Mouse (Mus musculus): ENCODE results near the gene Prr36. TPM values are rescaled to one million over a fixed set of nuclear protein-coding genes. Genes with fewer than 3 reads are reported as not detected.
A peak's percentile ranks its signal among the peaks of the same experiment; 100 is the strongest.
"Not testable (repeated sequence)": the region's sequence is repeated elsewhere in the genome, so short reads cannot be mapped to it uniquely, and the experiment has no call there.

Prr36 gene
- polyA plus RNA-seq, 1 experiment from 2014 or later = 47.3 TPM

GRCm38 (mm10) chr8:4257350-4257749 is 40.1 kb upstream of the Prr36 start:
- no peak for ATAC-seq (replicated peaks; ENCODE audit: low FRiP score)
- Histone ChIP-seq H3K9ac (ENCODE audit: low read length) (peak overlapping the region; percentile 86), H3K4me3 (ENCODE audit: low read depth, low read length) (peak overlapping the region; percentile 82; the same call in 1 of the 2 replicates), H3K27ac (ENCODE audit: low read depth, low read length) (no peak overlapping the region), H3K4me2 (ENCODE audit: low read depth, low read length, severe bottlenecking) (peak overlapping the region; percentile 85), H3K4me1 (replicated peaks; ENCODE audit: control insufficient read depth, insufficient read depth, low read length) (peaks cover 23% of the 10 kb centered on the region), H3K36me3 (ENCODE audit: control insufficient read depth, insufficient read depth, low read length) (peaks cover 4% of the 10 kb centered on the region; the same call in 1 of the 2 replicates), H3K27me3 (ENCODE audit: control insufficient read depth, insufficient read depth, low read length) (no peaks in the 10 kb centered on the region), H3K9me3 (ENCODE audit: control insufficient read depth, low read length) (no peaks in the 10 kb centered on the region)
- 80% methylated on average over 4 of the region's 4 CpGs for WGBS
- DNase-seq (ENCODE audit: low spot score) = no peak

- no peak overlapping the region for H3K4me3 ChIP-seq (ENCODE audit: low read depth, low read length)
- H3K9ac ChIP-seq (ENCODE audit: low read length) = no peak overlapping the region; the same call in 1 of the 2 replicates
- 68% methylated on average over 4 of the region's 4 CpGs for WGBS
- ATAC-seq (replicated peaks; ENCODE audit: low FRiP score) (no peak), DNase-seq (ENCODE audit: low spot score) (no peak)
- H3K4me2 ChIP-seq (ENCODE audit: low read depth, low read length, severe bottlenecking) = no peak overlapping the region
- H3K36me3 ChIP-seq (ENCODE audit: control insufficient read depth, insufficient read depth, low read length) = peaks cover 4% of the 10 kb centered on the region; the same call in 1 of the 2 replicates
- peaks cover 24% of the 10 kb centered on the region for H3K4me1 ChIP-seq (replicated peaks; ENCODE audit: control insufficient read depth, insufficient read depth, low read length)
- H3K9me3 ChIP-seq (ENCODE audit: control insufficient read depth, low read length) = no peaks in the 10 kb centered on the region
- no peak overlapping the region for H3K27ac ChIP-seq (ENCODE audit: low read depth, low read length)
- H3K27me3 ChIP-seq (ENCODE audit: control insufficient read depth, insufficient read depth, low read length) = no peaks in the 10 kb centered on the region
These were observed 39.7 kb upstream of the Prr36 start for GRCm38 (mm10) chr8:4256911-4257310.

- not testable (repeated sequence) for H3K27me3 ChIP-seq (ENCODE audit: control insufficient read depth, insufficient read depth, low read length); H3K27ac ChIP-seq (ENCODE audit: low read depth, low read length); DNase-seq (ENCODE audit: low spot score); H3K4me2 ChIP-seq (ENCODE audit: low read depth, low read length, severe bottlenecking); H3K4me3 ChIP-seq (ENCODE audit: low read depth, low read length); ATAC-seq (replicated peaks; ENCODE audit: low FRiP score); H3K9ac ChIP-seq (ENCODE audit: low read length); H3K36me3 ChIP-seq (ENCODE audit: control insufficient read depth, insufficient read depth, low read length); H3K9me3 ChIP-seq (ENCODE audit: control insufficient read depth, low read length)
- H3K4me1 ChIP-seq (replicated peaks; ENCODE audit: control insufficient read depth, insufficient read depth, low read length) = peaks cover 26% of the 10 kb centered on the region
- 89% methylated on average over 7 of the region's 7 CpGs for WGBS
These were observed 38.2 kb upstream of the Prr36 start for GRCm38 (mm10) chr8:4255471-4255870.

- 65% methylated on average over 6 of the region's 6 CpGs for WGBS
- DNase-seq (ENCODE audit: low spot score) (no peak), ATAC-seq (replicated peaks; ENCODE audit: low FRiP score) (no peak)
- H3K27ac ChIP-seq (ENCODE audit: low read depth, low read length) = no peak overlapping the region
- H3K4me3 ChIP-seq (ENCODE audit: low read depth, low read length) = peak overlapping the region; percentile 77
- peaks cover 4% of the 10 kb centered on the region; the same call in 1 of the 2 replicates for H3K36me3 ChIP-seq (ENCODE audit: control insufficient read depth, insufficient read depth, low read length)
- peak overlapping the region; percentile 74 for H3K4me2 ChIP-seq (ENCODE audit: low read depth, low read length, severe bottlenecking)
- H3K27me3 ChIP-seq (ENCODE audit: control insufficient read depth, insufficient read depth, low read length) = no peaks in the 10 kb centered on the region; the same call in 1 of the 2 replicates
- no peaks in the 10 kb centered on the region for H3K9me3 ChIP-seq (ENCODE audit: control insufficient read depth, low read length)
- no peak overlapping the region; the same call in 1 of the 2 replicates for H3K9ac ChIP-seq (ENCODE audit: low read length)
- H3K4me1 ChIP-seq (replicated peaks; ENCODE audit: control insufficient read depth, insufficient read depth, low read length) = peaks cover 21% of the 10 kb centered on the region
These were observed 36.7 kb upstream of the Prr36 start for GRCm38 (mm10) chr8:4254001-4254400.

- no peaks in the 10 kb centered on the region; the same call in 1 of the 2 replicates for H3K27me3 ChIP-seq (ENCODE audit: control insufficient read depth, insufficient read depth, low read length)
- H3K4me1 ChIP-seq (replicated peaks; ENCODE audit: control insufficient read depth, insufficient read depth, low read length) = peaks cover 22% of the 10 kb centered on the region
- H3K36me3 ChIP-seq (ENCODE audit: control insufficient read depth, insufficient read depth, low read length) = peaks cover 4% of the 10 kb centered on the region; the same call in 1 of the 2 replicates
- no peaks in the 10 kb centered on the region for H3K9me3 ChIP-seq (ENCODE audit: control insufficient read depth, low read length)
- peak within 1 kb of the TSS; percentile 74 for H3K4me2 ChIP-seq (ENCODE audit: low read depth, low read length, severe bottlenecking)
- H3K9ac ChIP-seq (ENCODE audit: low read length) = peak within 1 kb of the TSS; percentile 84
- ATAC-seq (replicated peaks; ENCODE audit: low FRiP score) (peak; percentile 90), DNase-seq (ENCODE audit: low spot score) (peak; percentile 96)
- WGBS = under 1% methylated on average over 69 of the region's 69 CpGs
- H3K4me3 ChIP-seq (ENCODE audit: low read depth, low read length) = peak within 1 kb of the TSS; percentile 77
- peak within 1 kb of the TSS; percentile 90 for H3K27ac ChIP-seq (ENCODE audit: low read depth, low read length)
These were observed 35.9 kb upstream of the Prr36 start, which contains the start of gene Snapc2 for GRCm38 (mm10) chr8:4252934-4253841. Snapc2 (plus strand) TSS chr8:4253080.

GRCm38 (mm10) chr8:4252116-4252760 is 35.0 kb upstream of the Prr36 start:
- Histone ChIP-seq H3K27me3 (ENCODE audit: control insufficient read depth, insufficient read depth, low read length) (no peaks in the 10 kb centered on the region; the same call in 1 of the 2 replicates), H3K9ac (ENCODE audit: low read length) (peak overlapping the region; percentile 84), H3K4me1 (replicated peaks; ENCODE audit: control insufficient read depth, insufficient read depth, low read length) (peaks cover 13% of the 10 kb centered on the region), H3K36me3 (ENCODE audit: control insufficient read depth, insufficient read depth, low read length) (peaks cover 4% of the 10 kb centered on the region; the same call in 1 of the 2 replicates), H3K9me3 (ENCODE audit: control insufficient read depth, low read length) (no peaks in the 10 kb centered on the region), H3K4me2 (ENCODE audit: low read depth, low read length, severe bottlenecking) (peak overlapping the region; percentile 61), H3K4me3 (ENCODE audit: low read depth, low read length) (peak overlapping the region; percentile 77), H3K27ac (ENCODE audit: low read depth, low read length) (peak overlapping the region; percentile 31; the same call in 1 of the 2 replicates)
- 50% methylated on average over 8 of the region's 8 CpGs for WGBS
- DNase-seq (ENCODE audit: low spot score) (no peak), ATAC-seq (replicated peaks; ENCODE audit: low FRiP score) (no peak)

- 29% methylated on average over 26 of the region's 26 CpGs for WGBS
- H3K36me3 ChIP-seq (ENCODE audit: control insufficient read depth, insufficient read depth, low read length) = peaks cover 3% of the 10 kb centered on the region; the same call in 1 of the 2 replicates
These were observed 33.2 kb upstream of the Prr36 start for GRCm38 (mm10) chr8:4250306-4250970.

GRCm38 (mm10) chr8:4249213-4249612 is 32.0 kb upstream of the Prr36 start:
- Histone ChIP-seq H3K4me3 (ENCODE audit: low read depth, low read length) (no peak overlapping the region), H3K4me2 (ENCODE audit: low read depth, low read length, severe bottlenecking) (no peak overlapping the region), H3K9ac (ENCODE audit: low read length) (peak overlapping the region; percentile 20; the same call in 1 of the 2 replicates), H3K27me3 (ENCODE audit: control insufficient read depth, insufficient read depth, low read length) (no peaks in the 10 kb centered on the region; the same call in 1 of the 2 replicates), H3K4me1 (replicated peaks; ENCODE audit: control insufficient read depth, insufficient read depth, low read length) (peaks cover 7% of the 10 kb centered on the region), H3K9me3 (ENCODE audit: control insufficient read depth, low read length) (no peaks in the 10 kb centered on the region), H3K27ac (ENCODE audit: low read depth, low read length) (no peak overlapping the region), H3K36me3 (ENCODE audit: control insufficient read depth, insufficient read depth, low read length) (peaks cover 13% of the 10 kb centered on the region; the same call in 1 of the 2 replicates)
- ATAC-seq (replicated peaks; ENCODE audit: low FRiP score) (no peak), DNase-seq (ENCODE audit: low spot score) (no peak)
- WGBS = 11% methylated on average over 29 of the region's 29 CpGs

More at GRCm38 (mm10) chr8:4250306-4250970, 33.2 kb upstream of the Prr36 start:
- Histone ChIP-seq H3K4me3 (ENCODE audit: low read depth, low read length) (no peak overlapping the region), H3K27ac (ENCODE audit: low read depth, low read length) (no peak overlapping the region), H3K9me3 (ENCODE audit: control insufficient read depth, low read length) (no peaks in the 10 kb centered on the region), H3K4me2 (ENCODE audit: low read depth, low read length, severe bottlenecking) (no peak overlapping the region), H3K4me1 (replicated peaks; ENCODE audit: control insufficient read depth, insufficient read depth, low read length) (peaks cover 10% of the 10 kb centered on the region), H3K27me3 (ENCODE audit: control insufficient read depth, insufficient read depth, low read length) (no peaks in the 10 kb centered on the region; the same call in 1 of the 2 replicates), H3K9ac (ENCODE audit: low read length) (no peak overlapping the region)
- DNase-seq (ENCODE audit: low spot score) (peak; percentile 92), ATAC-seq (replicated peaks; ENCODE audit: low FRiP score) (peak; percentile 25)
